Mouse (Mus musculus): ENCODE data around the gene Man2b2. TPM values are rescaled to one million over a fixed set of nuclear protein-coding genes. Genes with fewer than 3 reads are reported as not detected.

The Man2b2 gene
- 21.6 and 39.3 TPM in 2 replicates for polyA plus RNA-seq (2015; fragmentation: Nextera tagmentation; extraction: Ambion mirVana)

GRCm38 (mm10) chr5:36829913-36830879 lies at the start of gene Man2b2:
TSS of gene Man2b2 (minus strand) at chr5:36830653.

GRCm38 (mm10) chr5:36868266-36869090 lies 38.0 kb upstream of the Man2b2 start, which contains the start of gene Ppp2r2c:
TSS of gene Ppp2r2c (plus strand) at chr5:36868513.

GRCm38 (mm10) chr5:36796296-36797014 lies 34.0 kb downstream of the Man2b2 start, which contains the start of gene Mrfap1:
TSS of gene Mrfap1 (minus strand) at chr5:36796772.

Other genes with a start within 250 kb of the Man2b2 start
- 19.2 and 23.5 TPM in 2 replicates for gene Tbc1d14, start 237.4 kb downstream of the Man2b2 start, polyA plus RNA-seq (2015; fragmentation: Nextera tagmentation; extraction: Ambion mirVana)
- 12.2 and 18.0 TPM in 2 replicates for gene D5Ertd579e, start 134.6 kb downstream of the Man2b2 start, polyA plus RNA-seq (2015; fragmentation: Nextera tagmentation; extraction: Ambion mirVana)
- gene Bloc1s4, start 82.0 kb downstream of the Man2b2 start, polyA plus RNA-seq (2015; fragmentation: Nextera tagmentation; extraction: Ambion mirVana) = 44.6 and 47.5 TPM in 2 replicates
- gene Mrfap1, start 33.9 kb downstream of the Man2b2 start, polyA plus RNA-seq (2015; fragmentation: Nextera tagmentation; extraction: Ambion mirVana) = 380 and 513 TPM in 2 replicates
- 4.7 and 9.4 TPM in 2 replicates for gene Ppp2r2c, start 37.9 kb upstream of the Man2b2 start, polyA plus RNA-seq (2015; fragmentation: Nextera tagmentation; extraction: Ambion mirVana)
- gene Wfs1, start 158.6 kb upstream of the Man2b2 start, polyA plus RNA-seq (2015; fragmentation: Nextera tagmentation; extraction: Ambion mirVana) = 8.4 and 11.6 TPM in 2 replicates